Mouse (Mus musculus) hindbrain, embryonic 11.5 days (tissue): Measurements from ENCODE around the gene Fam166a. TPM values are rescaled to one million over a fixed set of nuclear protein-coding genes. Genes with fewer than 3 reads are reported as not detected.

ENCODE experiments used
- ATAC-seq: fragments of 200-750 bp; cut with Nextera tagmentation; 2 replicates; pipeline ENCODE4 v1.8.0; 2017; ENCODE audit warnings: mild to moderate bottlenecking, moderate TSS enrichment, moderate library complexity; ENCODE audit not compliant: low FRiP score
- DNase-seq: peaks from one replicate; pipeline ENCODE4 v3.0.0-alpha.2; 2015; ENCODE audit warnings: low spot score
- H3K27ac ChIP-seq: fragments of 300-500 bp; sonication (generic); 2 replicates; pipeline ENCODE4 v1.5.1; 2014; ENCODE audit warnings: mild to moderate bottlenecking, low read depth, low read length
- H3K27me3 ChIP-seq: fragments of 300-500 bp; sonication (generic); 2 replicates; pipeline ENCODE4 v1.6.1; 2014; ENCODE audit warnings: mild to moderate bottlenecking, low read length, moderate library complexity, mixed read lengths; ENCODE audit not compliant: control insufficient read depth, insufficient read depth
- H3K36me3 ChIP-seq: fragments of 300-500 bp; sonication (generic); 2 replicates; pipeline ENCODE4 v1.6.1; 2014; ENCODE audit warnings: mild to moderate bottlenecking, low read length, moderate library complexity, mixed read lengths; ENCODE audit not compliant: control insufficient read depth, insufficient read depth
- H3K4me1 ChIP-seq: fragments of 300-500 bp; sonication (generic); replicated peaks from 2 replicates; pipeline ENCODE4 v1.6.1; 2014; ENCODE audit warnings: low read length, mixed read lengths; ENCODE audit not compliant: control insufficient read depth, insufficient read depth
- H3K4me2 ChIP-seq: fragments of 300-500 bp; sonication (generic); replicated peaks from 2 replicates; pipeline ENCODE4 v1.6.1; 2014; ENCODE audit warnings: mild to moderate bottlenecking, low read depth, low read length
- H3K4me3 ChIP-seq: fragments of 300-500 bp; sonication (generic); 2 replicates; pipeline ENCODE4 v1.5.1; 2014; ENCODE audit warnings: low read depth, low read length
- H3K9ac ChIP-seq: fragments of 300-500 bp; sonication (generic); 2 replicates; pipeline ENCODE4 v1.6.1; 2014; ENCODE audit warnings: low read depth, low read length
- H3K9me3 ChIP-seq: fragments of 300-500 bp; sonication (generic); 2 replicates; pipeline ENCODE4 v1.6.1; 2016; ENCODE audit warnings: low read length; ENCODE audit not compliant: control insufficient read depth
- WGBS: fragments of 180-500 bp; shearing (Covaris S2); extraction: QIAGEN DNeasy Blood & Tissue Kit; methylation state at CpG from one replicate; pipeline ENCODE4 v1.1.7; 2014; 5-methylcytosine and 5-hydroxymethylcytosine counted together
- polyA plus RNA-seq: library from polyadenylated mRNA; unstranded; fragments of >200 nt; fragmentation: Nextera tagmentation; extraction: Ambion mirVana; gene quantifications from 2 replicates; pipeline ENCODE4 v1.2.1, GENCODE M21; 2014

Gene Fam166a
- polyA plus RNA-seq, 1 experiment from 2014 or later = not detected

GRCm38 (mm10) chr2:25239766-25240165 lies 21.2 kb downstream of the Fam166a start:
- Histone ChIP-seq H3K36me3 (no peaks in the 10 kb centered on the region), H3K9ac (no peak overlapping the region), H3K9me3 (no peaks in the 10 kb centered on the region), H3K27me3 (peaks cover 2% of the 10 kb centered on the region; the same call in 1 of the 2 replicates), H3K4me2 (no peak overlapping the region), H3K4me1 (peaks cover 4% of the 10 kb centered on the region; the same call in 1 of the 2 replicates), H3K27ac (no peak overlapping the region), H3K4me3 (no peak overlapping the region)
- ATAC-seq (no peak), DNase-seq (no peak)
- WGBS = 83% methylated on average over 3 of the region's 3 CpGs

DNA sequence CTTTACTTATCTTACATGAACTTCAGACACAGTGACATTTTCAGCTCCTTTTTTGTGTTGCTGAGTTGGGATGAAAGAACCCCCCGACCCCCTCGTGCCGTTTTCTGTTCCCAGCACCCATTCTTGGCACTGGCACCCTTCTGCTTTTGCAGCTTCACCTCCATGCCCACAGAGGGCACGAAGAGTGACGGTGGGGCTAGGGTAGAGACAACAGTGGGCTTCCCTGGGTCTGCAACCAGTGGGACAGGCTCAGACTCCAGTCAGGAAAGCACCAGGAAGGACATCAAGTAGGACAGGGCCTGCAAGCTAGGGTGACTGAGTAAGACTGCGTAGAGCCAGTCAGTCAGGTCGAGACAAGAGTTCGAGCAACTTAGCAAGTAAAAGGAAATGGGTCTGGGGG lies 21.8 kb downstream of the Fam166a start:
- no peak overlapping the region for H3K9ac ChIP-seq
- H3K36me3 ChIP-seq = no peaks in the 10 kb centered on the region
- ATAC-seq (no peak), DNase-seq (no peak)
- no peaks in the 10 kb centered on the region for H3K9me3 ChIP-seq
- H3K27me3 ChIP-seq = peaks cover 2% of the 10 kb centered on the region; the same call in 1 of the 2 replicates
- H3K27ac ChIP-seq = no peak overlapping the region
- 49% methylated on average over 8 of the region's 8 CpGs for WGBS
- H3K4me2 ChIP-seq = peak overlapping the region; percentile 95; the same call in 1 of the 2 replicates
- peaks cover 4% of the 10 kb centered on the region; the same call in 1 of the 2 replicates for H3K4me1 ChIP-seq
- H3K4me3 ChIP-seq = peak overlapping the region; percentile 31; the same call in 1 of the 2 replicates

GRCm38 (mm10) chr2:25240723-25241437 lies 22.3 kb downstream of the Fam166a start:
- DNase-seq = peak; percentile 76
- Histone ChIP-seq H3K4me3 (peak overlapping the region; percentile 31), H3K4me2 (peak overlapping the region; percentile 95), H3K27me3 (peaks cover 2% of the 10 kb centered on the region; the same call in 1 of the 2 replicates), H3K9ac (peak overlapping the region; percentile 21), H3K36me3 (no peaks in the 10 kb centered on the region), H3K9me3 (no peaks in the 10 kb centered on the region), H3K4me1 (peaks cover 4% of the 10 kb centered on the region; the same call in 1 of the 2 replicates), H3K27ac (no peak overlapping the region; the same call in 1 of the 2 replicates)
- WGBS = 3% methylated on average over 29 of the region's 29 CpGs
- ATAC-seq = peak; percentile 78

- peak overlapping the region; percentile 95 for H3K4me2 ChIP-seq
- peaks cover 2% of the 10 kb centered on the region; the same call in 1 of the 2 replicates for H3K27me3 ChIP-seq
- peak overlapping the region; percentile 71 for H3K9ac ChIP-seq
- peak; percentile 28 for DNase-seq
- H3K9me3 ChIP-seq = no peaks in the 10 kb centered on the region
- H3K4me3 ChIP-seq = peak overlapping the region; percentile 57
- no peak overlapping the region for H3K27ac ChIP-seq
- ATAC-seq = peak; percentile 46; the same call in 1 of the 2 replicates
- H3K36me3 ChIP-seq = no peaks in the 10 kb centered on the region
- H3K4me1 ChIP-seq = peaks cover 4% of the 10 kb centered on the region; the same call in 1 of the 2 replicates
- WGBS = 13% methylated on average over 6 of the region's 6 CpGs
Measured at GRCm38 (mm10) chr2:25241438-25241775, 22.9 kb downstream of the Fam166a start.

- Histone ChIP-seq H3K4me3 (peak within 1 kb of the TSS; percentile 57), H3K36me3 (no peaks in the 10 kb centered on the region), H3K9me3 (no peaks in the 10 kb centered on the region), H3K4me2 (peak within 1 kb of the TSS; percentile 95), H3K27ac (peak within 1 kb of the TSS; percentile 42; the same call in 1 of the 2 replicates), H3K27me3 (peaks cover 2% of the 10 kb centered on the region; the same call in 1 of the 2 replicates), H3K4me1 (peaks cover 4% of the 10 kb centered on the region; the same call in 1 of the 2 replicates), H3K9ac (peak within 1 kb of the TSS; percentile 71)
- 0% methylated on average over 27 of the region's 59 CpGs for WGBS
- DNase-seq (peak; percentile 61), ATAC-seq (peak; percentile 38)
Measured at GRCm38 (mm10) chr2:25242101-25242506, 23.6 kb downstream of the Fam166a start, which contains the start of the genes Rnf208 and Cysrt1. Gene Rnf208, plus strand, starts transcription at chr2:25242255. Gene Cysrt1, minus strand, starts transcription at chr2:25242452.

DNA sequence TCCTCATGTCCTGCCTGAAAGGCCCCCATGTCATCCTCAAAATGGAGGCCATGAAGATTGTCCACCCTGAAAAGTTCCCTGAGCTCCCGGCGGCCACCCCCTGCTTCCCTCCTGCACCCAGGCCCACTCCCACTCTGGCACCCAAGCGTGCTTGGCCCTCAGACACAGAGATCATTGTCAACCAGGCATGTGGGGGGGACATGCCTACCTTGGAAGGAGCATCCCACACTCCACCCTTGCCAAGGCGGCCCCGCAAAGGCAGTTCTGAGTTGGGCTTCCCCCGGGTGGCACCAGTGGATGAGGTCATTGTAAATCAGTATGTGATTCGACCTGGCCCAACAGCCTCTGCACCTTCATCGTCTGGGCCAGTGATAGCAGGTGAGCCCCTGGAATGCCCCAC lies 24.8 kb downstream of the Fam166a start:
- Histone ChIP-seq H3K9ac (peak overlapping the region; percentile 71; the same call in 1 of the 2 replicates), H3K4me3 (no peak overlapping the region; the same call in 1 of the 2 replicates)

GRCm38 (mm10) chr2:25244144-25244543 lies 25.6 kb downstream of the Fam166a start:
- Histone ChIP-seq H3K4me2 (no peak overlapping the region), H3K36me3 (no peaks in the 10 kb centered on the region)
- no peak for ATAC-seq

More for the DNA sequence above, 24.8 kb downstream of the Fam166a start:
- Histone ChIP-seq H3K36me3 (no peaks in the 10 kb centered on the region), H3K4me1 (peaks cover 4% of the 10 kb centered on the region; the same call in 1 of the 2 replicates), H3K4me2 (peak overlapping the region; percentile 95; the same call in 1 of the 2 replicates), H3K9me3 (no peaks in the 10 kb centered on the region), H3K27ac (no peak overlapping the region), H3K27me3 (peaks cover 2% of the 10 kb centered on the region; the same call in 1 of the 2 replicates)
- DNase-seq (no peak), ATAC-seq (no peak)
- 81% methylated on average over 8 of the region's 8 CpGs for WGBS

GRCm38 (mm10) chr2:25246183-25247072 lies 27.9 kb downstream of the Fam166a start, which contains the start of gene AL732309.1:
Gene AL732309.1, minus strand, starts transcription at chr2:25246863.
- H3K9ac ChIP-seq = no peak within 1 kb of the TSS
- H3K4me2 ChIP-seq = no peak within 1 kb of the TSS
- no peaks in the 10 kb centered on the region; the same call in 1 of the 2 replicates for H3K27me3 ChIP-seq
- H3K36me3 ChIP-seq = 0 out of 2 replicates have a peak, but pooled peaks cover under 1% of the 10 kb centered on the region
- ATAC-seq (no peak), DNase-seq (no peak)
- H3K9me3 ChIP-seq = no peaks in the 10 kb centered on the region
- H3K27ac ChIP-seq = no peak within 1 kb of the TSS
- peaks cover 4% of the 10 kb centered on the region; the same call in 1 of the 2 replicates for H3K4me1 ChIP-seq
- no peak within 1 kb of the TSS for H3K4me3 ChIP-seq
- WGBS = 88% methylated on average over 10 of the region's 10 CpGs

More at GRCm38 (mm10) chr2:25244144-25244543, 25.6 kb downstream of the Fam166a start:
- H3K27ac ChIP-seq = no peak overlapping the region
- H3K4me1 ChIP-seq = peaks cover 4% of the 10 kb centered on the region; the same call in 1 of the 2 replicates
- no peaks in the 10 kb centered on the region for H3K9me3 ChIP-seq
- no peak overlapping the region for H3K4me3 ChIP-seq
- no peak for DNase-seq
- no peak overlapping the region for H3K9ac ChIP-seq
- 92% methylated on average over 4 of the region's 4 CpGs for WGBS
- H3K27me3 ChIP-seq = peaks cover 2% of the 10 kb centered on the region; the same call in 1 of the 2 replicates
